Mouse (Mus musculus): ENCODE measurements around the gene Il21.

The Il21 gene

GRCm38 (mm10) chr3:37185534-37185933, 46.9 kb downstream of the Il21 start:
- no peak for DNase-seq

GRCm38 (mm10) chr3:37182415-37183269, 49.8 kb downstream of the Il21 start:
- DNase-seq = no peak

GRCm38 (mm10) chr3:37181041-37181440, 51.4 kb downstream of the Il21 start:
- DNase-seq = no peak

GRCm38 (mm10) chr3:37180039-37180743, 52.2 kb downstream of the Il21 start:
- peak; percentile 45 for DNase-seq

- DNase-seq = no peak
Measured at GRCm38 (mm10) chr3:37179472-37179871, 53.0 kb downstream of the Il21 start.

- no peak for DNase-seq
Measured at GRCm38 (mm10) chr3:37174711-37175572, 57.5 kb downstream of the Il21 start.

- no peak for DNase-seq
Measured at GRCm38 (mm10) chr3:37173285-37173684, 59.2 kb downstream of the Il21 start.

Measured in liver (tissue).